Mouse (Mus musculus): ENCODE results near the gene Sfi1. TPM values are rescaled to one million over a fixed set of nuclear protein-coding genes. Genes with fewer than 3 reads are reported as not detected.
"Not testable (repeated sequence)": the region's sequence is repeated elsewhere in the genome, so short reads cannot be mapped to it uniquely, and the experiment has no call there.

The Sfi1 gene
- polyA plus RNA-seq, 1 experiment from 2014 or later, result 5.7 TPM

- Histone ChIP-seq H3K4me1 (replicated peaks; ENCODE audit: control insufficient read depth, insufficient read depth) (no peaks in the 10 kb centered on the region), H3K36me3 (ENCODE audit: control insufficient read depth, insufficient read depth, low read length) (no peaks in the 10 kb centered on the region), H3K27me3 (ENCODE audit: control insufficient read depth, insufficient read depth, low read length) (no peaks in the 10 kb centered on the region), H3K9me3 (ENCODE audit: control insufficient read depth, low read length) (peaks cover 16% of the 10 kb centered on the region), H3K9ac (ENCODE audit: low read length) (no peak overlapping the region), H3K4me2 (replicated peaks; ENCODE audit: low read depth) (no peak overlapping the region), H3K27ac (replicated peaks) (no peak overlapping the region), H3K4me3 (ENCODE audit: low read depth, low read length) (no peak overlapping the region)
- DNase-seq (ENCODE audit: low spot score) (no peak), ATAC-seq (ENCODE audit: low FRiP score, low TSS enrichment) (no peak)
- TF ChIP-seq EP300 (optimal IDR thresholded peaks at IDR 0.05), result no peak
- no peak for TF ChIP-seq CTCF (IDR thresholded peaks at IDR 0.05; ENCODE audit: low read depth)
- 81% methylated on average over 25 of the region's 25 CpGs for WGBS
Measured at GRCm38 (mm10) chr11:3101072-3101874, 92.0 kb downstream of the Sfi1 start.

GRCm38 (mm10) chr11:3100066-3100645 lies 93.1 kb downstream of the Sfi1 start:
- H3K4me2 ChIP-seq (replicated peaks; ENCODE audit: low read depth); H3K36me3 ChIP-seq (ENCODE audit: control insufficient read depth, insufficient read depth, low read length); H3K27ac ChIP-seq (replicated peaks); H3K4me1 ChIP-seq (replicated peaks; ENCODE audit: control insufficient read depth, insufficient read depth); H3K9ac ChIP-seq (ENCODE audit: low read length); H3K27me3 ChIP-seq (ENCODE audit: control insufficient read depth, insufficient read depth, low read length); DNase-seq (ENCODE audit: low spot score); H3K4me3 ChIP-seq (ENCODE audit: low read depth, low read length): not testable (repeated sequence)
- ATAC-seq (ENCODE audit: low FRiP score, low TSS enrichment), result peak; percentile 61; the same call in 1 of the 2 replicates
- 81% methylated on average over 12 of the region's 12 CpGs for WGBS
- peaks cover 16% of the 10 kb centered on the region for H3K9me3 ChIP-seq (ENCODE audit: control insufficient read depth, low read length)

Other genes with a start within 250 kb of the Sfi1 start
- 15.3 and 19.8 TPM in 2 replicates for gene Eif4enif1, start 8.9 kb upstream of the Sfi1 start, polyA plus RNA-seq (2015; fragmentation: Nextera tagmentation; extraction: Ambion mirVana)
- gene Drg1, start 73.0 kb upstream of the Sfi1 start, polyA plus RNA-seq (2015; fragmentation: Nextera tagmentation; extraction: Ambion mirVana), result 103 and 109 TPM in 2 replicates
- 12.2 and 14.1 TPM in 2 replicates for gene Patz1, start 95.4 kb upstream of the Sfi1 start, polyA plus RNA-seq (2015; fragmentation: Nextera tagmentation; extraction: Ambion mirVana)
- 8.9 and 9.0 TPM in 2 replicates for gene Pik3ip1, start 136.9 kb upstream of the Sfi1 start, polyA plus RNA-seq (2015; fragmentation: Nextera tagmentation; extraction: Ambion mirVana)
- gene Limk2, start 215.7 kb upstream of the Sfi1 start, polyA plus RNA-seq (2015; fragmentation: Nextera tagmentation; extraction: Ambion mirVana), result 69.3 and 73.9 TPM in 2 replicates